Mouse (Mus musculus) neutrophil, adult 65 days (primary cell): ENCODE data around the gene Chic1. TPM values are rescaled to one million over a fixed set of nuclear protein-coding genes. Genes with fewer than 3 reads are reported as not detected.

Experiments used
- total RNA-seq: library from RNA; stranded (reverse); gene quantifications from 2 replicates; pipeline ENCODE4 v1.2.4, GENCODE M21; 2023

Chic1 gene
- 0.05 TPM in 1 of 2 replicates, not detected in the other for total RNA-seq

GRCm38 (mm10) chrX:103356287-103356686 lies at the start of gene Chic1:
Chic1 (plus strand) TSS chrX:103356476.

GRCm38 (mm10) chrX:103321146-103321545 lies 35.1 kb upstream of the Chic1 start, which contains the start of gene Cdx4:
Cdx4 (plus strand) TSS chrX:103321398.

GRCm38 (mm10) chrX:103414167-103414566 lies 57.9 kb downstream of the Chic1 start, which contains the start of gene Tsx:
Tsx (plus strand) TSS chrX:103414467.

GRCm38 (mm10) chrX:103421710-103422109 lies 65.4 kb downstream of the Chic1 start, which contains the start of gene Gm26992:
Gm26992 (plus strand) TSS chrX:103422010.

Other genes starting within 250 kb of the Chic1 start
- gene Nap1l2, start 169.8 kb upstream of the Chic1 start, total RNA-seq = 0.32 and 0.52 TPM in 2 replicates
- not detected in 2 replicates for gene Cdx4, start 35.1 kb upstream of the Chic1 start, total RNA-seq
- not detected in 2 replicates for gene Tsx, start 58.0 kb downstream of the Chic1 start, total RNA-seq
- gene Gm26992, start 65.5 kb downstream of the Chic1 start, total RNA-seq = not detected in 2 replicates